ENCODE assay signal across 10 mouse cellular contexts in the genomic region with DNA sequence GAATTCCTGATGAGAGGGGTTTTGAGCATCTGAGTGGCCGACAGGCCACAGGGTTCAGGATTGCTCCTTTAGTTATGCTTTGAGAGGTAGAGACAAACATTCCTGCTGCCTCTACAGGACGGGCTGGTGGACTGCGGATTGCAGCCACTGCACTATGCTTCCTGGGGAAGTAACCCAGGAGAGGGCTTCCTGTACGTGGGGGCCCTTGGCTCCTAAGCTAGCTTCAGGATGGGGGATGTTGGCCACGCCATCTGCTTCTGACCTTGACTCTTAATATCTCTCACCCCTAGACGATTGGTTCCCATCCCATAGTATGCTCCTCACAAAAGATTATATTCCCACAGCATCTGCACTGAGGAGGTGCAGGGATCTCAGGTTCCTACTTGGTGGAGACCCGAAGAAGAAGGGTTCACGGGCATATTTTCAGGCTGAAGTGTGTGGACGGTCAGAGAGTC. TPM values are rescaled to one million over a fixed set of nuclear protein-coding genes. Genes with fewer than 3 reads are reported as not detected.
DNase-seq lines count a peak whose midpoint lies in the region; ATAC-seq and TF ChIP-seq lines count a peak whose summit lies in the region.
"Had no signal": no experiment of that assay in that cellular context is flagged by ENCODE, and none has a peak within 500 bp of the region (broad histone marks: within the 10 kb centered on the region; RNA-seq: fewer than 3 reads in every experiment).

No protein-coding gene starts in this region.

- peaks cover 16% of the 10 kb centered on the region for H3K36me3 ChIP-seq in forebrain, embryonic 10.5 days (replicated peaks)
- H3K36me3 ChIP-seq in forebrain, embryonic 16.5 days (ENCODE audit: control insufficient read depth, insufficient read depth), result no peaks in the 10 kb centered on the region
- peaks cover 10% of the 10 kb centered on the region for H3K36me3 ChIP-seq in embryonic facial prominence, embryonic 15.5 days
- peaks cover 19% of the 10 kb centered on the region; the same call in 1 of the 2 replicates for H3K36me3 ChIP-seq in macrophage (ENCODE audit: inconsistent target)
- H3K36me3 ChIP-seq in forebrain, embryonic 13.5 days (ENCODE audit: poor library complexity, severe bottlenecking), result peaks cover 10% of the 10 kb centered on the region

- H3K4me3 ChIP-seq in forebrain, embryonic 10.5 days, result no peak overlapping the region
- no peak overlapping the region for H3K4me3 ChIP-seq in forebrain, embryonic 16.5 days (replicated peaks; ENCODE audit: low read length)
- no peak overlapping the region for H3K4me3 ChIP-seq in layer of hippocampus, adult 2 months
- H3K4me3 ChIP-seq in embryonic facial prominence, embryonic 15.5 days (replicated peaks), result no peak overlapping the region
- no peak overlapping the region for H3K4me3 ChIP-seq in macrophage (ENCODE audit: inconsistent target)
- H3K4me3 ChIP-seq in forebrain, embryonic 13.5 days, result no peak overlapping the region

- ATAC-seq in forebrain, embryonic 16.5 days, result no peak
- ATAC-seq in embryonic facial prominence, embryonic 15.5 days (ENCODE audit: insufficient number of reproducible peaks, low FRiP score, low TSS enrichment, low read depth), result no peak
- ATAC-seq in forebrain, embryonic 13.5 days, result no peak

- peaks cover 92% of the 10 kb centered on the region for H3K79me2 ChIP-seq in macrophage (ENCODE audit: inconsistent target)

- no peak for TF ChIP-seq CTCF in layer of hippocampus, adult 2 months (conservative IDR thresholded peaks at IDR 0.05)

- no peak overlapping the region for H3K4me2 ChIP-seq in forebrain, embryonic 16.5 days (ENCODE audit: low read length)
- no peak overlapping the region for H3K4me2 ChIP-seq in embryonic facial prominence, embryonic 15.5 days (replicated peaks)
- no peak overlapping the region; the same call in 1 of the 2 replicates for H3K4me2 ChIP-seq in forebrain, embryonic 13.5 days

- H3K9ac ChIP-seq in forebrain, embryonic 16.5 days (replicated peaks; ENCODE audit: low read depth, low read length), result no peak overlapping the region
- H3K9ac ChIP-seq in embryonic facial prominence, embryonic 15.5 days, result no peak overlapping the region
- no peak overlapping the region for H3K9ac ChIP-seq in forebrain, embryonic 13.5 days

- no peaks in the 10 kb centered on the region for H3K9me3 ChIP-seq in forebrain, embryonic 10.5 days
- H3K9me3 ChIP-seq in forebrain, embryonic 16.5 days (ENCODE audit: control insufficient read depth, low read length), result no peaks in the 10 kb centered on the region
- H3K9me3 ChIP-seq in embryonic facial prominence, embryonic 15.5 days (replicated peaks), result no peaks in the 10 kb centered on the region
- H3K9me3 ChIP-seq in forebrain, embryonic 13.5 days (replicated peaks), result no peaks in the 10 kb centered on the region

- no peak for DNase-seq in forebrain, embryonic 10.5 days (ENCODE audit: extremely low spot score, low spot score)
- no peak for DNase-seq in layer of hippocampus, adult 2 months (ENCODE audit: low spot score in 2 of 2)
- DNase-seq in layer of hippocampus, postnatal 14 days (ENCODE audit: low spot score in 2 of 2), result no peak
- no peak for DNase-seq in cerebellum, adult 8-10 months
- DNase-seq: B cell, adult 2 months; thymus, adult 2 months had no signal

- peak overlapping the region; percentile 36 for H3K27ac ChIP-seq in forebrain, embryonic 10.5 days
- H3K27ac ChIP-seq in forebrain, embryonic 16.5 days (ENCODE audit: low read length), result no peak overlapping the region
- H3K27ac ChIP-seq in layer of hippocampus, adult 2 months, result peak overlapping the region; percentile 57; the same call in 1 of the 2 replicates
- peak overlapping the region; percentile 49 for H3K27ac ChIP-seq in embryonic facial prominence, embryonic 15.5 days (replicated peaks)
- H3K27ac ChIP-seq in macrophage, result peak overlapping the region; percentile 100
- no peak overlapping the region for H3K27ac ChIP-seq in forebrain, embryonic 13.5 days

- H3K27me3 ChIP-seq in forebrain, embryonic 10.5 days (ENCODE audit: poor library complexity, severe bottlenecking), result peaks cover 18% of the 10 kb centered on the region
- H3K27me3 ChIP-seq in forebrain, embryonic 16.5 days (replicated peaks; ENCODE audit: control insufficient read depth, insufficient read depth, low read length), result no peaks in the 10 kb centered on the region
- no peaks in the 10 kb centered on the region for H3K27me3 ChIP-seq in embryonic facial prominence, embryonic 15.5 days
- no peaks in the 10 kb centered on the region for H3K27me3 ChIP-seq in forebrain, embryonic 13.5 days

- peaks cover 61% of the 10 kb centered on the region for H3K4me1 ChIP-seq in forebrain, embryonic 10.5 days
- H3K4me1 ChIP-seq in forebrain, embryonic 16.5 days (replicated peaks; ENCODE audit: control insufficient read depth, insufficient read depth, low read length), result peaks cover 21% of the 10 kb centered on the region
- H3K4me1 ChIP-seq in embryonic facial prominence, embryonic 15.5 days, result peaks cover 55% of the 10 kb centered on the region
- peaks cover 19% of the 10 kb centered on the region for H3K4me1 ChIP-seq in forebrain, embryonic 13.5 days

- 68% methylated on average over 9 of the region's 9 CpGs for whole genome bisulfite sequencing in forebrain, embryonic 10.5 days
- WGBS in forebrain, embryonic 16.5 days, result 62% methylated on average over 9 of the region's 9 CpGs
- WGBS in embryonic facial prominence, embryonic 15.5 days, result 67% methylated on average over 9 of the region's 9 CpGs
- 14% methylated on average over 9 of the region's 9 CpGs for WGBS in macrophage (ENCODE audit: missing documents)
- WGBS in forebrain, embryonic 13.5 days, result 67% methylated on average over 9 of the region's 9 CpGs

RNA-seq across cellular contexts. Expression of a gene that starts 18.0 kb away (rescaled TPM):
- polyA plus RNA-seq in forebrain, embryonic 10.5 days (2016; fragmentation: Nextera tagmentation; extraction: Ambion mirVana), result 4.6 and 5.5 TPM in 2 replicates
- 14.1 and 20.9 TPM in 2 replicates for polyA plus RNA-seq in forebrain, embryonic 16.5 days (2015; fragmentation: Nextera tagmentation; extraction: Ambion mirVana)
- total RNA-seq in layer of hippocampus, adult 2 months (2021), result 10 to 100 TPM; 25.0 to 25.6 TPM
- total RNA-seq in layer of hippocampus, postnatal 14 days (2021), result 10 to 100 TPM; 34.3 to 36.8 TPM
- 16.4 and 17.3 TPM in 2 replicates for polyA plus RNA-seq in embryonic facial prominence, embryonic 15.5 days (2015; fragmentation: Nextera tagmentation; extraction: Ambion mirVana)
- 10 to 100 TPM in 16 of 26 experiments, 1 to 10 TPM in 9, under 1 TPM in 1; 0.68 to 64.4 (median 14.8) TPM for total RNA-seq in macrophage (2018; cell fraction: chromatin; rRNA removed)
- 1 to 10 TPM; 1.2 to 4.0 (median 2.3) TPM for total RNA-seq in macrophage (2018; cell fraction: cytosol; rRNA removed)
- total RNA-seq in macrophage (2018; cell fraction: nucleus; rRNA removed), result 10 to 100 TPM in 10 of 26 experiments, 1 to 10 TPM in 15, under 1 TPM in 1; 0.92 to 26.0 (median 8.6) TPM
- 2.4 to 3.4 TPM (median 2.4 TPM) in 3 replicates for polyA plus RNA-seq in macrophage (2018)
- 5.8 TPM in 2 replicates for polyA plus RNA-seq in forebrain, embryonic 13.5 days (2015; fragmentation: Nextera tagmentation; extraction: Ambion mirVana)

RNA-seq across cellular contexts. Expression of a gene that starts 21.9 kb away (rescaled TPM):
- 39.3 and 39.8 TPM in 2 replicates for polyA plus RNA-seq in forebrain, embryonic 10.5 days (2016; fragmentation: Nextera tagmentation; extraction: Ambion mirVana)
- polyA plus RNA-seq in forebrain, embryonic 16.5 days (2015; fragmentation: Nextera tagmentation; extraction: Ambion mirVana), result 18.0 and 18.4 TPM in 2 replicates
- total RNA-seq in layer of hippocampus, adult 2 months (2021), result 10 to 100 TPM in 1 of 2 experiments, 1 to 10 TPM in 1; 9.7 to 10.4 TPM
- 10 to 100 TPM in 1 of 2 experiments, 1 to 10 TPM in 1; 8.9 to 12.8 TPM for total RNA-seq in layer of hippocampus, postnatal 14 days (2021)
- 45.8 and 46.1 TPM in 2 replicates for polyA plus RNA-seq in embryonic facial prominence, embryonic 15.5 days (2015; fragmentation: Nextera tagmentation; extraction: Ambion mirVana)
- 100 to 1,000 TPM in 11 of 26 experiments, 10 to 100 TPM in 14, 1 to 10 TPM in 1; 8.2 to 225 (median 73.2) TPM for total RNA-seq in macrophage (2018; cell fraction: chromatin; rRNA removed)
- total RNA-seq in macrophage (2018; cell fraction: cytosol; rRNA removed), result 100 to 1,000 TPM in 17 of 26 experiments, 10 to 100 TPM in 9; 35.4 to 153 (median 124) TPM
- total RNA-seq in macrophage (2018; cell fraction: nucleus; rRNA removed), result 100 to 1,000 TPM in 10 of 26 experiments, 10 to 100 TPM in 16; 23.9 to 194 (median 77.8) TPM
- 97.7 to 161 TPM (median 125 TPM) in 3 replicates for polyA plus RNA-seq in macrophage (2018)
- 14.4 and 15.2 TPM in 2 replicates for polyA plus RNA-seq in forebrain, embryonic 13.5 days (2015; fragmentation: Nextera tagmentation; extraction: Ambion mirVana)

RNA-seq across cellular contexts. Expression of a gene that starts 21.9 kb away (rescaled TPM):
- 2.1 and 2.3 TPM in 2 replicates for polyA plus RNA-seq in forebrain, embryonic 10.5 days (2016; fragmentation: Nextera tagmentation; extraction: Ambion mirVana)
- polyA plus RNA-seq in forebrain, embryonic 16.5 days (2015; fragmentation: Nextera tagmentation; extraction: Ambion mirVana), result 1.2 and 1.5 TPM in 2 replicates
- total RNA-seq in layer of hippocampus, adult 2 months (2021), result 1 to 10 TPM; 1.2 to 1.5 TPM
- total RNA-seq in layer of hippocampus, postnatal 14 days (2021), result 1 to 10 TPM in 1 of 2 experiments, under 1 TPM in 1; 0.97 to 1.1 TPM
- polyA plus RNA-seq in embryonic facial prominence, embryonic 15.5 days (2015; fragmentation: Nextera tagmentation; extraction: Ambion mirVana), result 1.2 and 1.9 TPM in 2 replicates
- total RNA-seq in macrophage (2018; cell fraction: chromatin; rRNA removed), result 1 to 10 TPM in 8 of 26 experiments, under 1 TPM in 17, not detected in 1; 0.25 to 4.7 (median 0.74) TPM
- total RNA-seq in macrophage (2018; cell fraction: cytosol; rRNA removed), result 1 to 10 TPM in 9 of 26 experiments, under 1 TPM in 17; 0.35 to 1.7 (median 0.84) TPM
- total RNA-seq in macrophage (2018; cell fraction: nucleus; rRNA removed), result 1 to 10 TPM in 13 of 26 experiments, under 1 TPM in 12, not detected in 1; 0.34 to 3.0 (median 1.1) TPM
- 0.11 to 1.8 TPM (median 0.22 TPM) in 3 replicates for polyA plus RNA-seq in macrophage (2018)
- polyA plus RNA-seq in forebrain, embryonic 13.5 days (2015; fragmentation: Nextera tagmentation; extraction: Ambion mirVana), result 0.76 and 1.2 TPM in 2 replicates

RNA-seq across cellular contexts. Expression of a gene that starts 42.9 kb away (rescaled TPM):
- 1,226 and 1,339 TPM in 2 replicates for polyA plus RNA-seq in forebrain, embryonic 10.5 days (2016; fragmentation: Nextera tagmentation; extraction: Ambion mirVana)
- 1,497 and 1,681 TPM in 2 replicates for polyA plus RNA-seq in forebrain, embryonic 16.5 days (2015; fragmentation: Nextera tagmentation; extraction: Ambion mirVana)
- total RNA-seq in layer of hippocampus, adult 2 months (2021), result 1,000 to 10,000 TPM; 3,170 to 3,409 TPM
- 1,000 to 10,000 TPM; 2,325 to 2,371 TPM for total RNA-seq in layer of hippocampus, postnatal 14 days (2021)
- 1,601 and 1,694 TPM in 2 replicates for polyA plus RNA-seq in embryonic facial prominence, embryonic 15.5 days (2015; fragmentation: Nextera tagmentation; extraction: Ambion mirVana)
- 1,000 to 10,000 TPM in 25 of 26 experiments, 100 to 1,000 TPM in 1; 839 to 4,643 (median 2,612) TPM for total RNA-seq in macrophage (2018; cell fraction: chromatin; rRNA removed)
- total RNA-seq in macrophage (2018; cell fraction: cytosol; rRNA removed), result over 10,000 TPM; 27,371 to 77,320 (median 43,339) TPM
- over 10,000 TPM in 4 of 26 experiments, 1,000 to 10,000 TPM in 22; 2,155 to 11,196 (median 6,502) TPM for total RNA-seq in macrophage (2018; cell fraction: nucleus; rRNA removed)
- 25,011 to 42,260 TPM (median 38,400 TPM) in 3 replicates for polyA plus RNA-seq in macrophage (2018)
- 1,364 and 1,444 TPM in 2 replicates for polyA plus RNA-seq in forebrain, embryonic 13.5 days (2015; fragmentation: Nextera tagmentation; extraction: Ambion mirVana)

Comparison
In these comparisons a context has a peak if more than half of its experiments do, and no peak if none do; other contexts are left out.
1. H3K27ac ChIP-seq: peak in forebrain, embryonic 10.5 days (single experiment), layer of hippocampus, adult 2 months (single experiment), embryonic facial prominence, embryonic 15.5 days (single experiment) and macrophage (single experiment); none in forebrain, embryonic 16.5 days (single experiment) and forebrain, embryonic 13.5 days (single experiment).